Mouse (Mus musculus) gastrocnemius, postnatal 10 days (tissue): ENCODE results near the gene H13. TPM values are rescaled to one million over a fixed set of nuclear protein-coding genes. Genes with fewer than 3 reads are reported as not detected.
A peak's percentile ranks its signal among the peaks of the same experiment; 100 is the strongest.

ENCODE experiments used
- DNase-seq: peaks from one replicate; pipeline ENCODE4 v3.0.0; 2021; ENCODE audit warnings: mixed read lengths
- total RNA-seq, 2 experiments: library from RNA; stranded (reverse); gene quantifications; 2 replicates each; pipeline ENCODE4 v1.2.3; 2021

H13 gene
- total RNA-seq, 2 experiments from 2014 or later = 56.0 to 61.1 TPM

DNA sequence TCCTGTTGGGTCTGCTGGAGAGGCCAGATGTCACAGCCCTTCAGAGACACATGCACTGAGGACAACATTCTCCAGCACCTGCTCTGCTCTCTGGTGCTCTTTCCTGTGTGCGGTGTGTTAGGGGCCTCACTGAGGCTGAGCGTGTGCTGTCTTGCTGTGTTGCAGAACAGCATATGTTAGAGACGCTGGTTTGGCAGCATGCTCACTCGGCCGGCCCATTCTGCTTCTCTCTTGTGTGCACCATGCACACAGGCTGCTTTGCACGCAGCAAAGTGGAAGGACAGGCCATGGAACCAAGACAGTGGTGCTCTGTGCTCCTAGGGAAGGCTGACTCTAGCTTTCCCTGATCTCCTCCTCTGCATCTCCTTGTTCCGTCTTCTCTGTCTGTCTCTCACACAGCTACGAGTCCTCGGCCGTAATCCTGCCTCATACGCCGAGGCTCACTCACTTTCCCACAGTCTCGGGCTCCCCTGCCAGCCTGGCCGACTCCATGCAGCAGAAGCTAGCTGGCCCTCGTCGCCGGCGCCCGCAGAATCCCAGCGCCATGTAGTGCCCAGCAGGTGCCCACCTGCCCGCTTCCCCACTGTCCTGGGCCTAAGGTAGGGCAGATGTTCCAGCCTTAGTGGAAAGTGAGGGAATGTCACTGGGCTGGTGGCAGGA lies 34.5 kb downstream of the H13 start:
- DNase-seq = no peak

GRCm38 (mm10) chr2:152704256-152704605 lies 35.0 kb downstream of the H13 start:
- no peak for DNase-seq

- DNase-seq = no peak
These were observed 35.6 kb downstream of the H13 start for GRCm38 (mm10) chr2:152704811-152705370.

- DNase-seq = peak; percentile 78
These were observed 36.8 kb downstream of the H13 start for GRCm38 (mm10) chr2:152705993-152706571.

DNA sequence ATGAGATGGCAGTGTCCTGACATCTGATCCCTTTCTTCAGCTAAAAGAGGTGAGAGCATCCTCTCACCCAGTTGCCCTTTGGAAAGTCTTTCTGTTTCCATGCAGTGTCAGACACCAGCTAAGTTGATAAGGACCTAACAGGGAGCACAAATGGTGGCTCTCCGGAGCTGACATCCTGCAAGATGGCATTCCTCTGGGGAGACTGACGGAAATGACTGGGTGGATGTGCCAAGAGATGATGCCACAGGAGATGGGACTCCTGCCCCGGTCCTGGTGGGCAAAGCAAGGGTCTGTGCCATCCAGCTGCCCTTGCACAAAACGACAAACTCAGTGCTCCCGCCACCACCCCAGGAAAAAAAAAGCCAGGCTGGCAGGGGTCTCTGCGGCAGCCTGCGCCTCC lies 37.9 kb downstream of the H13 start:
- DNase-seq = no peak

DNA sequence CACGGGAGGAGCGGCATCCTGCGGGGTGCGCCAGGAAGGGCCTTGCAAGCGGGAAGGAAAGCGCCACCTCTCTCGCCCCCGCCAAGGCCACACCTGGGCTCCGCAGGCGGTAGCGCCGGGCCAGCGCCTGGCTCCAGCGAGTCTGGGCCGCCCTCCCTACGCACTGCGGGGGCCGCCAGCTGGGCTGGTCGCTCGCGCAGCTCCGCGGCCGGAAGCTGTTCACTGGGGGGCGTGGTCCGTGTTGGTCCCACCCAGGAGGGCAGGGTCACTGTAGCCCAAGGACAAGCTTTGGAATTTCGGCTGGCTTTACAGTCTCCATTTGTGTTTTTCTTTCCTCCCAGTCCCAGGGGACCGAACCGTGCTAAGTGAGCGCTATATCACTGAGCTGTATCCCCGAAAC lies 38.4 kb downstream of the H13 start:
- peak; percentile 90 for DNase-seq

DNA sequence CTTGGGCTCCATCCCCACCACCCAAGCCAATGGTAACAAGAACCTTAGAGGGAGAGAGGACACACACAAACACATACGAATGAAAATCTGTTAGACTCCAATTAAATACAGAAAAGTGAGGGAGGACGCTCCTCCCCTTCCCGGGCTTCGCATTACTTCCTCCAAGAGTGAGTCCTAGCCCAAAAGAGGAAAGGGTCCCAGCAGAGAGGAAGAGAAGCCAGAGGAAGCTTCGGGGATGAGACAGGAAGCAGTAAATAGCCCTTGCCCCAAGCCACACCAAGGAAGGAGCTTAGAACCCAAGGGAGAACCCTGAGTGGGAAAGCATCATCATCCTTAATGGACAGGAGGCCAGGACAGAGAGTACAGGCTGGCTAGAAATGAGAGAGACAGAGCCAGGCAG lies 39.8 kb downstream of the H13 start:
- DNase-seq = no peak

- DNase-seq = no peak
These were observed 47.0 kb downstream of the H13 start for GRCm38 (mm10) chr2:152716241-152716772.

DNA sequence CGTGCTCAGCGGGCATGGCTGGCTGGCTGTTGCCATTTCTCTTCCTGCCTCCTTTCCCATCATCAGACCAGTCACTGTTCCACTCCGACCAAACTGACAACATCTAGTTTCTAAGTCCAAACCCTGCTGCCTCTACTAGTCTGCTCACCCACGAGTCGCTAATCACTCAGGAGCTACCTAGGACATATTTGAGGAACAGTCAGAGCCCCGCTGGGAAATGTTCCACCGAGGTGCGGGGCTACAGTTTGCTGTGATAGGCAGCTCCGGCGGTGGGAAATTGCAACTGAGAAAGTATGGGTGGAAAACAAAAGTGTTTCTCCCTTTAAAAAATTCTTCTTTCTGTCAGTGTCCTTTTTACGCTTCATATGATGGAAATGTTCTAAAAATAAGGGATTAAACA lies 48.4 kb downstream of the H13 start:
- DNase-seq = no peak

GRCm38 (mm10) chr2:152718076-152718475 lies 48.8 kb downstream of the H13 start:
- DNase-seq = no peak

DNA sequence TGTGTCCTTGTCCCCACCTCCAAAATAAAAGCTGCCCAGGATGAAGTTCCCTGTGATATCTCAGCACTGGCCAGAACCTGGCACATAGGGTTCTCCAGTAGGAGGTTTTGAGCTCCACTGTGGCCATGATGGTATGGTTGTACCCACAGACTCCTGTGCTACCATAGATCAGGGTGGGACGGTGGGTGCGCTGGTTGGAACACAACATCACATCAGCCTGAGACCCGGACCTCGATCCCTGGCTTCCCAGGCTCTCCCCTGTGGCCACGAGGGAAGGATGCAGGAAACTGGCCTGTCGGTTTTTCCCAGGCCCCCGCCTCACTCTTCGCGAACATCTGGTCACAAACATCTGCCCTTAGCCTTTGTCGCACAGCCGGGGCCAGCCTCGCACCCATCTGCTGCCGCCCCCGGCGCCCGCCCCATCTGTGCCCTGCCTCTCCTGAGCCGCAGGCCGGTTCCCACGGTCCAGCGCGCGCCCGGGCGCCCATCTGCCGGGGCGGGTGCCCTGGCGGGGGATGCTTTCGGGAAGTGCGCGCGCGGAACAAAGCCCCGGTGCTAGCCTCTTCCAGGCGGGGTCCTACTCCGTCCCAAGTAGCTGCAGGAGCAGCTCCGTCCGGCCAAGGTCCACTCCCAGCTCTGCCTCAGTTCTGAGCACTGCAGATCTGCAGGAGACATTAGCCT lies 54.5 kb downstream of the H13 start:
- DNase-seq = peak; percentile 62

- DNase-seq = no peak
These were observed 55.1 kb downstream of the H13 start for GRCm38 (mm10) chr2:152724332-152724723.

DNA sequence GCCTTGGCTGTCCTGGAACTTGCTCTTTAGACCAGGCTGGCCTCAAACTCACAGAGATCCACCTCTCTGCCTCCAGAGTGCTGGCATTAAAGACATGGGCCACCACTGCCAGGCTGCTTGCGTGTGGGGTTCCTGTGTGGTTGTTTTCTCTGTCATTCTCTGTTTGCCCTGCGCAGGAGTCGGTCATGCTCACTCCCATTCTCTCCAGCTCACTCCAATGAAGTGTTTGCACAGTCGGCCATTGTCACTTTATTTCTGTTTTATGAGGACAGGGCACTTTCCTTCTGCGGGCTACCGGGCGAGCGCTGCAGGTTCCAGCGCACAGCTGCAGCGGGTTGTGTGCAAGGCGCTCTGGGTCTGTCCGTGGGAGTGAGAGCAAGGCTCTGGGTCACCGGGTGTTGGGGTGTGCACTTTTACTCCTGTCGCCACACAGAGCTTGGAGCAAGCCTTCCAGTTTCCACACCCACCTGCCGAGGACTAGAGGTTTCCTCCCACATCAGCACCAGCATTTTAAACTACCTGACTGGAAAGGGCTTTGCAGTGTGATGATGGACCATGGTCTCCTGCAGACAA lies 56.0 kb downstream of the H13 start:
- no peak for DNase-seq

DNA sequence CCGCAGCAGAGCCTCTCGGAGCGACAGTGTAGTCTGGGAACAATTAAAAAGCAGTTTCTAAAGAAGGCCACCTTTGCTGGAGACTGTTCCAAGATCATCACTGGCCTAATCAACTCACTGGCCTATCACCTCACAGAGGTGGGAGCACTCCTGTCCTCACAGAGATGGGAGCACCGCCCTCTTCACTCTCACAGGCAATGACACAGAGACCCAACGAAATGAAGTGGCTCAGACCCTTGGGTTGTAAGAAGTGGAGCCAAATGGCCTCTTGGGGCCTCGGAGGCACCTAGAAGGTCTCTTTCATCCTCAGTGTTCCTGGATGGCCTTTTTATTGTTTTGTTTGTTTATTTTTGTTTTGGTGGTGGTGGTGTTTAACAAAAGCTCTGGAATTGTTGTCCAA lies 57.0 kb downstream of the H13 start:
- DNase-seq = no peak

DNA sequence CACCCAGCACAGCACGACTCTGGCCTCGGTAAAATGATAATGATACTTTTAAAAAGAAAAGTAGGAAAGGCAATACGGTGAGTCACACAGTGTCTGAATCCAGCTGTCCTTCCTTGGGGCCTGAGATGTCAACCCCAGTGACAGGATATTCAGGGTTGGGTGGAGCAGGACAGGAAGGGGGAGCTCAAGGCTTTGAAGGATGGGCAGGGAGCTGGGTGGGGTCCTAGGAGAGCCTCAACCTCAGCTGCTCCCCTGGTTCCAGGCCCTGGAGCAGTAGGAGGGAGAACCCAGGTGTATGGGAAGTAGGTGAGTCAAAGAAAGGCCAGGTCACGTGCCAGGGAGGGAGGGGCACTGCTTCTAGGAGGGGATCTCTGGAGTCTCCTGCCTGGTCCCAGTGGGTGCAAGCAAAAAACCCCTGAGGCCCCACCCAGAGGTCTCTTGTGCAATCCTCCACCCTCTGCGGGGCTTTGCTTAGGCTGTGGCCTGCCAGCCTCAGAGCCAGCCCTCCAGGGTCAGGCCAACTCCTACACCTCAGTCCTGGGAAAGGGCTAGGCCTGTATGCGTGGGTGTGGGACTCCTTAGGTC lies 57.6 kb downstream of the H13 start:
- DNase-seq = no peak

DNA sequence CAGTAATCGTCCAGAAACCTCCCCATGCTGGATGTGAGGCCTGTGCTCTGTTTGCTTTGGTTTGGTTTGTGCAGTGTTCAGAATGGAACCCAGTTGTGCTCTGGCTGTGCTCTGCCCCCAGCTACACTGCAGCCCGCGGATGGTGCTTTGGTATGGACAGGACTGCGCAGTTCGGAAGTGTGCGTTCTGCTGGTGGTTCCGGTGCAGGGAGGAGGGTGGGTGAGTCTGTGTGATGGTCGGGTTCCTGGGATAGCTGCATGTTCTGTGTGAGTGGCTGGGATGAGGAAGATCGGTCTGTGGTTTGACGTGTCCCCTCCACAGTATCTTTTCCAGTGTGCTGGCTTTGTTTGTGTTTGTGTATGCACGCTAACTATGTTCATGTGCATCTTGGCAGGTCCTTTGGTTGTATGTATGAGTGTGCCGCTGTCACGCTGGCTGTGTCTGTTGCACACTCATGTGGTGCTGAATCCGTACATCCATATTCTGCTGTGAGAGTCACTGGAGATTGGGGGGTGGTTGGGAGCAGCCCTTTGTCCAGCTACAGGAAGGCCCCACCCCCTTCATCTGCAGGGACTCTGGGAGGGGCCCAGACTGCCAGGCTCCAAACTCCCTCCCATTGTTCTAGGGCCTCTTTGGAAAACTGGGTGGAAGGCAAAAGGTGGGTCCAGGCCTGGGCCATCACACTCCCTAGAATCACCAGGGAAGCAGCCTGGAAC lies 58.7 kb downstream of the H13 start:
- no peak for DNase-seq

- no peak for DNase-seq
These were observed 59.3 kb downstream of the H13 start for GRCm38 (mm10) chr2:152728594-152728993.

DNA sequence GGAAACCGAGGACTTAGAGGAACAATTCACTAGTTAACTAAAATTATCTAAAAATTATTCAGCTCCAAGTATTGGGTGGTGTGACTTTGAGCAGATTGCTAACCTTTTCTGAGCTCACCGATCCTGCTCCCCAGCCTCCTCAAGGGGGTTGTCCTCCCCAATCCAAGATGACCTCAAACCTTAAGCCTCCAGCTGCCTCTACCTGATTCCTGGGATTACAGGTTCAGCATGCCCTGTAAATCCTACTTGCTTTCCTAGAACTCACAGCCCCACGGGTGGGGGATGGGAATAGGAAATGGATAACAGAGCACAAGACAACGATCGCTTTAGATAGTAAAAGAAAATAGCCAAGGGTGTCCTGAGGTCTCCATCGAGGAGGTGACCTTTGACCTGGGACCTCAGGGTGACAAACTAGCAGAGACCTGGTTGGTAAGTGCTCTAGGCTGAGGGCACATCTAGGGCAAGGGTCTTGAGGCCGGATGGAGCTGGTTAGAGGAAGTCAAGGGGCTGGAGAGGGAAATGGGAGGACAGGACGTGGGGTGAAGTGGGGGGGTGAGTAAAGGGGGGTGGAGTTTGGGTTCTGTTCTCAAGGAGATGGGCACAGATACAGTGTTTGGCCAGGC lies 59.9 kb downstream of the H13 start:
- DNase-seq = no peak

DNA sequence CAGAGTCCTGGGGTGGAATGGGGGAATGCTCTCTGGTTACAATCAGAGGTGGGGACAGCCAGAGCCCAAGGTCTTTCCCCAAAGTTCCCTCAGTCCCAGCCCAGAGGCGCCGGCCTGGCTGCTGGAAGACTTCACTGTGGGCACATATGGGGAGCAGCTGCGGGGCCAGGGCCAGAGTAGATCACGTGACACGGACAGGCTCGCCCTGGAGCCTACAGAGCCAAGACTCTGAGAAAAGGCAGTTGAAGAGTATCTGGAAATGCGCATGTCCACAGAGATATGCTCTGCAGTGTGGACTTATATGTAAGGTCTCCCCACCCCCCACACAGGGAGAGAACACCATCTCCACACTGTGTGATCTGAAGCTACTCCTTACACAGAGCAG lies 60.4 kb downstream of the H13 start:
- DNase-seq = peak; percentile 61

GRCm38 (mm10) chr2:152733201-152733600 lies 63.9 kb downstream of the H13 start:
- DNase-seq = no peak

DNA sequence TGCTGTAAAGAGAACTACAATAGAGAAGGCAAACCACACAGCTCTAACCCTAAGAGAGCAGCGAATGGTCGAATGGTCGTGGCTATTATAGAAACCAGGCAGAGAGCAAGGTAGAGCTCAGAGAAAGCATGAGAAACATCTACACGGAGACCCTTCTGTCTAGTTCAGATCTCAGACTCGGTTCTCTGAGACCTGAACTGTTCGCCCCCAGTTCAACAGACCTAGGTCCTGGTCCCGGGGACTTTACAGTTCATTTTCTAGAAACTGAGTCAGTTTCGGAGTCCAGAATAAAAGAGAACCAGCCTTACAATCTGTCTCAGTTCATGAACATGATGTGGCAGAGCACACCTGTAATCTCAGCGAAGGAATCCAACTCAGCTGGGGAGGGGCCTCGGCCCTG lies 65.2 kb downstream of the H13 start:
- no peak for DNase-seq

DNA sequence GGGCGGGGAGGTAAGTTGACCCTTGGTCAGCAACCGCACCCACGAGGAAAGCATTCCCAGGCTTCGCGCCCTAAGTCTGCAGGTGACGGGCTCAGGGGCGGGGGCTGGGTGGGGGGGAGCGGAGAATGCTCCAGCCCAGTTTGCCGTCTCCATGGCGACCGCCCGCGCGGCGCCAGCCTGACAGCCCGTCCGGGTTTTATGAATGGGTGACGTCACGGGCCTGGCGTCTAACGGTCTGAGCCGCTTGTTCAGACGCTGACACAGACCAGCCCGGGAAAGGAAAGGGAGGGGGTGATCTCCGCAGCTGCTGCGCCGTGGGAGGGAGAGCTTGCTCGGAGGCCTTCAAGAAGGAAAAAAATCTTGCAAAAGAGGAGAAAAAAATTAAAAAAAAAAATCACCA lies 65.7 kb downstream of the H13 start:
- peak; percentile 89 for DNase-seq
